Mouse (Mus musculus) E14TG2a.4 (cell line): ENCODE results near the gene Tom1l1.

ENCODE experiments used
- CTCF ChIP-seq: conservative IDR thresholded peaks from 2 replicates; pipeline ENCODE4 v1.5.1; 2014; ENCODE audit warnings: low read length
- NANOG ChIP-seq: IDR thresholded peaks from 2 replicates; pipeline ENCODE4 v1.6.1; 2014; ENCODE audit warnings: borderline replicate concordance, low read length, mixed read lengths
- POU5F1 ChIP-seq: IDR thresholded peaks from 2 replicates; pipeline ENCODE4 v1.6.1; 2014; ENCODE audit warnings: low read length, borderline replicate concordance

GRCm38 (mm10) chr11:90666916-90667315 is 21.2 kb downstream of the Tom1l1 start:
- TF ChIP-seq CTCF (no peak), POU5F1 (no peak), NANOG (no peak)
